Mouse (Mus musculus) embryonic facial prominence, embryonic 15.5 days (tissue): ENCODE results near the gene Foxo3. TPM values are rescaled to one million over a fixed set of nuclear protein-coding genes. Genes with fewer than 3 reads are reported as not detected.

Experiments used
- ATAC-seq: fragments of 200-750 bp; cut with Nextera tagmentation; 2 replicates; pipeline ENCODE4 v1.8.0; 2017; ENCODE audit warnings: low read depth, moderate TSS enrichment; ENCODE audit not compliant: insufficient number of reproducible peaks, low FRiP score, low TSS enrichment
- H3K27ac ChIP-seq: fragments of 300-500 bp; sonication (generic); replicated peaks from 2 replicates; pipeline ENCODE4 v1.5.1; 2015; ENCODE audit warnings: mild to moderate bottlenecking, inconsistent platforms
- H3K27me3 ChIP-seq: fragments of 300-500 bp; sonication (generic); 2 replicates; pipeline ENCODE4 v1.6.1; 2015; ENCODE audit warnings: inconsistent platforms
- H3K36me3 ChIP-seq: fragments of 300-500 bp; sonication (generic); 2 replicates; pipeline ENCODE4 v1.6.1; 2015; ENCODE audit warnings: mild to moderate bottlenecking, inconsistent platforms
- H3K4me1 ChIP-seq: fragments of 300-500 bp; sonication (generic); 2 replicates; pipeline ENCODE4 v1.6.1; 2015; ENCODE audit warnings: inconsistent platforms
- H3K4me2 ChIP-seq: fragments of 300-500 bp; sonication (generic); replicated peaks from 2 replicates; pipeline ENCODE4 v1.6.1; 2015; ENCODE audit warnings: mild to moderate bottlenecking, inconsistent platforms
- H3K4me3 ChIP-seq: fragments of 300-500 bp; sonication (generic); replicated peaks from 2 replicates; pipeline ENCODE4 v1.5.1; 2015; ENCODE audit warnings: mild to moderate bottlenecking, inconsistent platforms
- H3K9ac ChIP-seq: fragments of 300-500 bp; sonication (generic); 2 replicates; pipeline ENCODE4 v1.6.1; 2015; ENCODE audit warnings: inconsistent platforms
- H3K9me3 ChIP-seq: fragments of 300-500 bp; sonication (generic); replicated peaks from 2 replicates; pipeline ENCODE4 v1.6.1; 2016; ENCODE audit warnings: inconsistent platforms
- WGBS: fragments of 180-500 bp; shearing (Covaris S2); methylation state at CpG from one replicate; pipeline ENCODE4 v1.1.7; 2015; 5-methylcytosine and 5-hydroxymethylcytosine counted together
- polyA plus RNA-seq: library from polyadenylated mRNA; unstranded; fragments of >200 nt; fragmentation: Nextera tagmentation; extraction: Ambion mirVana; gene quantifications from 2 replicates; pipeline ENCODE4 v1.2.1, GENCODE M21; 2015

The Foxo3 gene
- polyA plus RNA-seq, 1 experiment from 2014 or later = 9.4 TPM

- 64% methylated on average over 5 of the region's 5 CpGs for WGBS
- no peaks in the 10 kb centered on the region for H3K9me3 ChIP-seq
- no peak overlapping the region for H3K4me2 ChIP-seq
- no peak for ATAC-seq
- H3K4me1 ChIP-seq = peaks cover 26% of the 10 kb centered on the region
- no peak overlapping the region for H3K4me3 ChIP-seq
- 0 out of 2 replicates have a peak, but pooled peaks cover 3% of the 10 kb centered on the region for H3K36me3 ChIP-seq
- H3K27me3 ChIP-seq = no peaks in the 10 kb centered on the region
- H3K9ac ChIP-seq = no peak overlapping the region
- no peak overlapping the region for H3K27ac ChIP-seq
Observed at GRCm38 (mm10) chr10:42174283-42174682, 102.3 kb downstream of the Foxo3 start.

DNA sequence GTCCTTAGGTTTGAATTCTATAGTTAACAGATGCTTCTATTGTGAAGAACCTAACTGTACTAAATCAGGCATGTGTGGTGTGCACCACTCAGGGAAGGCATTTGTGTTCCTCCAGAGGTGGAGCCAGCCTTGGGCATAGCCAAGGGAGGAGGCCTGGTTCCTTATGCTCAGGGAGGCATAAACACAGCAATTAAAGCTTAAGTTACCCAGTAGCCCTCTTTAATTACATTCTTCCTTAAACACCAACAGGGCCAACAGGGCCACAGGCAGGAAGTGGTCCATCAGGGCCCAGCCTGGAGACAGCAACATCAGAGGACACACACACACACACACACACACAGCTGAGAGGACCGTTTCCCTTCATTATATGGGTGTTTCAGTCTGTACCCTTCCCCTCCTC is 102.7 kb downstream of the Foxo3 start:
- H3K4me2 ChIP-seq = no peak overlapping the region
- H3K9ac ChIP-seq = no peak overlapping the region
- H3K4me1 ChIP-seq = peaks cover 26% of the 10 kb centered on the region
- no peaks in the 10 kb centered on the region for H3K36me3 ChIP-seq
- ATAC-seq = peak; percentile 44; the same call in 1 of the 2 replicates
- H3K4me3 ChIP-seq = no peak overlapping the region
- H3K27ac ChIP-seq = 0 out of 2 replicates have a peak overlapping the region, but pooled peaks have one; percentile 11
- no peaks in the 10 kb centered on the region for H3K27me3 ChIP-seq
- WGBS = 19% methylated on average over 1 of the region's 1 CpGs
- no peaks in the 10 kb centered on the region for H3K9me3 ChIP-seq

GRCm38 (mm10) chr10:42170889-42171347 is 105.6 kb downstream of the Foxo3 start:
- Histone ChIP-seq H3K36me3 (no peaks in the 10 kb centered on the region), H3K4me1 (peaks cover 26% of the 10 kb centered on the region), H3K9me3 (no peaks in the 10 kb centered on the region), H3K27me3 (no peaks in the 10 kb centered on the region), H3K4me2 (peak overlapping the region; percentile 1; the same call in 1 of the 2 replicates), H3K27ac (peak overlapping the region; percentile 66), H3K4me3 (no peak overlapping the region), H3K9ac (no peak overlapping the region)
- 7% methylated on average over 5 of the region's 5 CpGs for WGBS
- ATAC-seq = peak; percentile 82

DNA sequence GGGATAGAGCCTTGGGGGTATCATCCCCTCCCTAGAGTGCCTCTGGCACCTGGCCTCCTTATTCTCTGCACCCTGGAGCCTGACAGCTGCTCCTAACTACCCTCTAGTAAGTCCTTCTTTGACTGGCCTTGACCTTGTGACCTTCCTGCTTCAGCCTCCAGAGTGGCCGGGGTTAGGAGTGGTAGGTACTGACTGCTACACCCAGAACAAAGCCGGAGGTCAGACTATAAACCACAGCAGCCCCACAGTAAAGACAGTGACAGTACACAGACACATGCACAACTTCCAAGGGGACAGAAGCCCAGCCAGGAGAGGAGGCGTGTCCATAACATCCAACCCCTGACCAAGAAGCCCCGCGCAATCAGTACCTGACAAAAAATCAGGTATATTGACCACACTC is 106.4 kb downstream of the Foxo3 start:
- H3K4me3 ChIP-seq = no peak overlapping the region
- no peaks in the 10 kb centered on the region for H3K27me3 ChIP-seq
- H3K9ac ChIP-seq = no peak overlapping the region
- H3K4me1 ChIP-seq = peaks cover 26% of the 10 kb centered on the region
- no peak for ATAC-seq
- no peaks in the 10 kb centered on the region for H3K9me3 ChIP-seq
- H3K27ac ChIP-seq = peak overlapping the region; percentile 66; the same call in 1 of the 2 replicates
- 52% methylated on average over 5 of the region's 5 CpGs for WGBS
- H3K36me3 ChIP-seq = no peaks in the 10 kb centered on the region
- H3K4me2 ChIP-seq = no peak overlapping the region

- no peak overlapping the region for H3K4me3 ChIP-seq
- peaks cover 8% of the 10 kb centered on the region for H3K9me3 ChIP-seq
- H3K4me1 ChIP-seq = peaks cover 6% of the 10 kb centered on the region; the same call in 1 of the 2 replicates
- H3K4me2 ChIP-seq = no peak overlapping the region
- no peak overlapping the region for H3K9ac ChIP-seq
- WGBS = 83% methylated on average over 2 of the region's 2 CpGs
- no peak for ATAC-seq
- H3K36me3 ChIP-seq = no peaks in the 10 kb centered on the region
- H3K27me3 ChIP-seq = no peaks in the 10 kb centered on the region
- no peak overlapping the region for H3K27ac ChIP-seq
Observed at GRCm38 (mm10) chr10:42154727-42155126, 121.8 kb downstream of the Foxo3 start.

DNA sequence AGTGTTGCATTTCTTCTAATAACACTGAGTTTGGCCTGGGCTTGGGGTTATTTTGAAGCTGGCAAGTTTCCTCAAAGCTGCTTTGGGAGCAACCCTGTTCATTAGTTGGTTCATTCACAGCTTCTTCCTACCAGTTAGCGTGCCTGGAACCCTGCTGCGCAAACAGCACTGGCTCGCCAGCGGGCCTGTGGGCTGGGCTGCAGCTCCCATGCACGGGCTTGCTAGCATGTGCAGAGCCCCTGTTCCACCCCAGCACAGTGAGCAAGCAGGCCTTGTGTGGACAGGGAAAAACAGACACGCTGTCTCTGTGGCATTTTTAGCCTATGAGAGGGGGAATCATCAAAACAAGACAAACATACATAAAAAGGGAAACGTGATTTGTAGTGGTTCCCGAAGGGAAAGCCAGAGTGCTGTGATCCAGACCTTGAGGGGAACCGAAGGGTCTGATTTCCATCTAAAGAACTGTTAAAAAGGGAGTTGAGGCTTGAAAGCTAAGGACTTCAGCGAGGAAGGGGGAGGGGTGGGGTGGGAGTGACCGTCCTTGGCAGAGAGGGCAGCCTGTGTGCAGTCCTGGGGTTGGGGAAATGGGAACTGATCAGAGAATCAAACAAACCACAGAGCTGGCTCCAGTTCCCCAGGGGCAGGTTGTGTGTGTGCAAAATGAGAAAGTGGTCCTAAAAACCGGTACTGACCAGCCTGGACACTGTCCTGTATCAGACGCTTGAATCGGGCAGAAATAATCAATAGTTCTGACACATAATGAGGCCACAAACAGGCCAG is 123.9 kb downstream of the Foxo3 start:
- Histone ChIP-seq H3K4me2 (no peak overlapping the region), H3K27me3 (no peaks in the 10 kb centered on the region), H3K4me1 (peaks cover 6% of the 10 kb centered on the region; the same call in 1 of the 2 replicates), H3K27ac (0 out of 2 replicates have a peak overlapping the region, but pooled peaks have one; percentile 29), H3K4me3 (no peak overlapping the region), H3K9me3 (peaks cover 5% of the 10 kb centered on the region; the same call in 1 of the 2 replicates), H3K36me3 (no peaks in the 10 kb centered on the region), H3K9ac (no peak overlapping the region)
- no peak for ATAC-seq
- 28% methylated on average over 14 of the region's 14 CpGs for WGBS

- H3K9ac ChIP-seq = no peak overlapping the region
- no peak overlapping the region for H3K4me3 ChIP-seq
- no peaks in the 10 kb centered on the region for H3K9me3 ChIP-seq
- H3K36me3 ChIP-seq = no peaks in the 10 kb centered on the region
- ATAC-seq = no peak
- H3K4me1 ChIP-seq = peaks cover 12% of the 10 kb centered on the region; the same call in 1 of the 2 replicates
- no peak overlapping the region for H3K27ac ChIP-seq
- H3K4me2 ChIP-seq = no peak overlapping the region
- H3K27me3 ChIP-seq = no peaks in the 10 kb centered on the region
- 80% methylated on average over 3 of the region's 3 CpGs for WGBS
Observed at GRCm38 (mm10) chr10:42149767-42150166, 126.8 kb downstream of the Foxo3 start.

- H3K4me2 ChIP-seq = no peak overlapping the region
Observed at GRCm38 (mm10) chr10:42148326-42148725, 128.2 kb downstream of the Foxo3 start.

DNA sequence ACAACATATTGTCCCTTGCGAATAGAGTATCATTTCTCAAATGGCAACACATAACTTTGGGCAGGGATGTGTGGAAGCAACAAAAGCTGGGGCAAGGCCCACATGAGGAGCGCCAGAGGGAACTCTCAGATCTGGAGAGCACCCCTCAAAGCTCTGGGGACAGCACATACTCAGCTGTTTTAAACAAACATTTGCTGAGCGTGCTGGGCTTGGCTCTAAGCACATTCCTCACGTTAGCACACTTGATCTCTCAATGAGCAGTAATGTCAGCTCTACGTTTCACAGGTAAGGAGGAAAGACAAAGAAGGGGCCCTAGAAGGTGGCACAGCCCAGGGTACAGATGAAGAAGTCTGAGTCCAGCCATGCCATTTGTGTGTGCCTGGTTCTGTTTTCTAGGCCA is 131.3 kb downstream of the Foxo3 start:
- no peaks in the 10 kb centered on the region for H3K36me3 ChIP-seq
- 49% methylated on average over 5 of the region's 5 CpGs for WGBS
- H3K9me3 ChIP-seq = no peaks in the 10 kb centered on the region
- H3K4me1 ChIP-seq = peaks cover 5% of the 10 kb centered on the region; the same call in 1 of the 2 replicates
- no peak overlapping the region for H3K4me2 ChIP-seq
- no peak overlapping the region; the same call in 1 of the 2 replicates for H3K27ac ChIP-seq
- no peak for ATAC-seq
- H3K9ac ChIP-seq = no peak overlapping the region
- no peak overlapping the region for H3K4me3 ChIP-seq
- H3K27me3 ChIP-seq = no peaks in the 10 kb centered on the region

More at GRCm38 (mm10) chr10:42148326-42148725, 128.2 kb downstream of the Foxo3 start:
- Histone ChIP-seq H3K9ac (no peak overlapping the region), H3K36me3 (no peaks in the 10 kb centered on the region), H3K27me3 (no peaks in the 10 kb centered on the region), H3K4me3 (no peak overlapping the region), H3K4me1 (peaks cover 12% of the 10 kb centered on the region; the same call in 1 of the 2 replicates), H3K9me3 (no peaks in the 10 kb centered on the region), H3K27ac (no peak overlapping the region)
- ATAC-seq = no peak
- 53% methylated on average over 3 of the region's 3 CpGs for WGBS

DNA sequence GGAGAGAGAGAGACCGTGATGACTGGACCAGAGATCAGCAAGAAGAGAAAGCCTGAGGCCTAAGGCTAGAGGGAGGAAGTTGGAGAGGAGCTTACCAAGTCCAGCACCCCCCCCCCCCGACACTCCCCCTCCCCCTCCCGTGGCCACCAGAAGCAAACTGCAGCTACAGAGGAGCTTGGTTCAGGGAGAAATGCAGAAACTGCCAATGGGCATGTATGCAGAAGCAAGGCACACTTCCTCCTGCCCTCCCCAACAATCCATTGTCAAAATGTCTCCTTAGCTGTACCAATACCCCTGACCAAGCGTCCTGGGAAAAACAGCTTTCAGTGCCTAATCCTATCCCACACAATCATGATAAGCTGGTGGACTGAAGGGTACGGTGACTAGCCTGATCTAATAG is 131.8 kb downstream of the Foxo3 start:
- no peaks in the 10 kb centered on the region for H3K36me3 ChIP-seq
- H3K4me2 ChIP-seq = no peak overlapping the region
- WGBS = 63% methylated on average over 4 of the region's 5 CpGs
- H3K27ac ChIP-seq = no peak overlapping the region; the same call in 1 of the 2 replicates
- no peak for ATAC-seq
- H3K9ac ChIP-seq = no peak overlapping the region
- peaks cover 5% of the 10 kb centered on the region; the same call in 1 of the 2 replicates for H3K4me1 ChIP-seq
- no peaks in the 10 kb centered on the region for H3K27me3 ChIP-seq
- H3K9me3 ChIP-seq = no peaks in the 10 kb centered on the region
- H3K4me3 ChIP-seq = no peak overlapping the region

GRCm38 (mm10) chr10:42144176-42144575 is 132.4 kb downstream of the Foxo3 start:
- 33% methylated on average over 2 of the region's 2 CpGs for WGBS
- ATAC-seq = no peak
- H3K27ac ChIP-seq = no peak overlapping the region
- H3K4me1 ChIP-seq = peaks cover 5% of the 10 kb centered on the region; the same call in 1 of the 2 replicates
- H3K36me3 ChIP-seq = no peaks in the 10 kb centered on the region
- no peak overlapping the region for H3K9ac ChIP-seq
- no peaks in the 10 kb centered on the region for H3K27me3 ChIP-seq
- no peaks in the 10 kb centered on the region for H3K9me3 ChIP-seq
- H3K4me3 ChIP-seq = no peak overlapping the region
- H3K4me2 ChIP-seq = no peak overlapping the region
